Mouse (Mus musculus): ENCODE measurements around the gene Lurap1.

The Lurap1 gene

GRCm38 (mm10) chr4:116151238-116151637 lies at the start of gene Lurap1:
TSS of gene Lurap1 (minus strand) at chr4:116151338.
- no peak for DNase-seq

- DNase-seq = peak; percentile 40 to 63
These were observed 47.3 kb upstream of the Lurap1 start for GRCm38 (mm10) chr4:116198422-116198821.

GRCm38 (mm10) chr4:116193583-116194383 lies 42.6 kb upstream of the Lurap1 start:
- DNase-seq = no peak

- no peak for DNase-seq
These were observed 41.2 kb upstream of the Lurap1 start for GRCm38 (mm10) chr4:116192286-116192835.

GRCm38 (mm10) chr4:116185083-116185482 lies 33.9 kb upstream of the Lurap1 start:
- DNase-seq = no peak

- DNase-seq = peak; percentile 77 to 84
These were observed 31.6 kb upstream of the Lurap1 start for GRCm38 (mm10) chr4:116182745-116183144.

GRCm38 (mm10) chr4:116182079-116182478 lies 30.9 kb upstream of the Lurap1 start:
- no peak for DNase-seq

- peak; percentile 75 to 78 for DNase-seq
These were observed 26.0 kb upstream of the Lurap1 start for GRCm38 (mm10) chr4:116177140-116177539.

GRCm38 (mm10) chr4:116176543-116176988 lies 25.4 kb upstream of the Lurap1 start:
- peak; percentile 99 for DNase-seq

GRCm38 (mm10) chr4:116175711-116176542 lies 24.8 kb upstream of the Lurap1 start:
- peak; percentile 78 to 81 for DNase-seq

GRCm38 (mm10) chr4:116175136-116175535 lies 24.0 kb upstream of the Lurap1 start:
- DNase-seq = peak in 1 of 2 experiments; percentile 46

GRCm38 (mm10) chr4:116174466-116175116 lies 23.5 kb upstream of the Lurap1 start:
- DNase-seq = peak; percentile 50 to 65

- peak; percentile 40 to 49 for DNase-seq
These were observed 22.6 kb upstream of the Lurap1 start for GRCm38 (mm10) chr4:116173752-116174151.

- no peak for DNase-seq
These were observed 21.9 kb upstream of the Lurap1 start, which contains the start of the genes 1700042G07Rik and Gm49337 for GRCm38 (mm10) chr4:116173072-116173471. TSS of gene 1700042G07Rik (plus strand) at chr4:116173372. TSS of gene Gm49337 (plus strand) at chr4:116173384.

- no peak for DNase-seq
These were observed 18.2 kb upstream of the Lurap1 start for GRCm38 (mm10) chr4:116169353-116169672.

GRCm38 (mm10) chr4:116168617-116169352 lies 17.6 kb upstream of the Lurap1 start:
- peak; percentile 92 to 96 for DNase-seq

GRCm38 (mm10) chr4:116167404-116167803 lies 16.3 kb upstream of the Lurap1 start, which contains the start of gene Tspan1:
TSS of gene Tspan1 (minus strand) at chr4:116167601.
- DNase-seq = peak; percentile 60

GRCm38 (mm10) chr4:116165708-116166407 lies 14.7 kb upstream of the Lurap1 start:
- DNase-seq = no peak

- no peak for DNase-seq
These were observed 13.8 kb upstream of the Lurap1 start for GRCm38 (mm10) chr4:116164759-116165554.

- no peak for DNase-seq
These were observed 11.0 kb upstream of the Lurap1 start for GRCm38 (mm10) chr4:116162142-116162541.
